Mouse (Mus musculus): ENCODE measurements around the gene Iqch.

GRCm38 (mm10) chr9:63580046-63580445 is 22.2 kb downstream of the Iqch start:
- TF ChIP-seq CTCF (IDR thresholded peaks at IDR 0.05; ENCODE audit: insufficient read depth, low read length) (no peak), POLR2A (IDR thresholded peaks at IDR 0.05; ENCODE audit: borderline replicate concordance, extremely low read depth, low read depth, low read length) (no peak)

Data from lung, adult 2 months (tissue).